In the genomic region with DNA sequence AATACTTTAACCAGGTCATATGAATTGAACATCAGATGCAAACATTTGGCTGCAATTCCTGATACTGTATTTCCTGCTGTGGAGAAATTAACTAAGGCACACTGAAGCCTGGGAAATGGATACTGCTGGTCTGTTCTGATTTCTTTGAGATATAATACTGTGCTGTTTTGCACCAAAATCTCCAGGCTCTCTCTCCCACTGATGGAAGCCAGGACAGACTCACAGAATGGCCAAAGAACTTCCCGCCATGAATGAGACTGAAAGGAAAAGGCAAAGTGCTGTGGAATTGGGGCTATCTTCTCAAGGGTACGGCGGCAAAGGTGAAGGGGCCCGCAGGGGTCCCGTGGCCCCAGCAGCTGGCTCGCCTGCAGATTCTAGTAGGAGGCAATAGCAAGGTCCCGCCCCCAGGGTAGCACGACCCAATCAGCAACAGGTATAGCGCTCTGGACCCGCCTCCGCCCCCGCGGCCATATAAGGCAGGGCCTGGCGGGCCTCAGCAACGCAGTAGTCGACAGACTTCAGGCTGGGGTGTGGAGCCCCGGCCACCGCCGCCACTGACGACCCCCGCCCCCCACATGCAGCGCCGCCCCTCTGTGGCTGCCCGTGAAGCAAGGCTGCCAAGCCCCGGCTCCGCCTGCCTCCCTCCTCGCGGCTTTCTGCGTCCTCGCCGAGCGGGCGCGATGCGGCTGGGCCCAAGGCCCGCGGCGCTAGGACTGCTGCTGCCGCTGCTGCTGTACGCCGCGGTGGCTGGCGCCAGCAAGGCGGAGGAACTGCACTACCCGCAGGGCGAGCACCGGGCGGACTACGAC, we compare ENCODE assay signal across 8 mouse cellular contexts. TPM values are rescaled to one million over a fixed set of nuclear protein-coding genes. Genes with fewer than 3 reads are reported as not detected.
DNase-seq lines count a peak whose midpoint lies in the region; ATAC-seq lines count a peak whose summit lies in the region.

A gene (plus strand): TSS at position 474 of the 809 bp plus-strand sequence.

- peak; percentile 100 for ATAC-seq in megakaryocyte progenitor cell, adult 5-6 weeks (replicated peaks; ENCODE audit: poor library complexity)

- peak; percentile 92 for DNase-seq in adipocyte (ENCODE audit: low spot score)
- peak; percentile 97 for DNase-seq in embryo, embryonic 10 days (ENCODE audit: low spot score)
- DNase-seq in gastrocnemius, postnatal 10 days = peak; percentile 93
- peak; percentile 96 for DNase-seq in induced T-regulatory cell, adult 2 months (ENCODE audit: low read depth)
- DNase-seq in left cerebral cortex, adult 9 months (ENCODE audit: low spot score in 2 of 2) = peak; percentile 86 to 96
- peak; percentile 91 for DNase-seq in right cerebral cortex, postnatal 14 days
- DNase-seq in urinary bladder, postnatal 36 days (ENCODE audit: low spot score in 2 of 2) = peak; percentile 93 to 95

RNA-seq across cellular contexts. Expression of the gene that starts here (rescaled TPM):
- total RNA-seq in gastrocnemius, postnatal 10 days (2021) = 10 to 100 TPM; 28.2 to 33.1 TPM
- 52.7 and 60.6 TPM in 2 replicates for total RNA-seq in megakaryocyte progenitor cell, adult 5-6 weeks (2015)
- 38.8 and 42.1 TPM in 2 replicates for total RNA-seq in megakaryocyte progenitor cell, adult 5-6 weeks (2017)

Comparison
In these comparisons a context has a peak if more than half of its experiments do, and no peak if none do; other contexts are left out.
1. Peak in every context shown above with its lines: DNase-seq and ATAC-seq.